13 mouse cellular contexts compared by ENCODE assay signal in genomic region chr11:76130859-76131258, GRCm38 (mm10). TPM values are rescaled to one million over a fixed set of nuclear protein-coding genes. Genes with fewer than 3 reads are reported as not detected.
DNase-seq lines count a peak whose midpoint lies in the region; ATAC-seq lines count a peak whose summit lies in the region.
"Had no signal": no experiment of that assay in that cellular context is flagged by ENCODE, and none has a peak within 500 bp of the region (broad histone marks: within the 10 kb centered on the region; RNA-seq: fewer than 3 reads in every experiment).

No protein-coding gene starts in this region.

- intact Hi-C loops in left cerebral cortex, postnatal 25 days (cut with DNase I): no loop called here

- H3K9ac ChIP-seq in heart, embryonic 16.5 days (ENCODE audit: low read length): no peak overlapping the region
- H3K9ac ChIP-seq: hindbrain, embryonic 12.5 days; liver, embryonic 13.5 days; midbrain, embryonic 15.5 days had no signal

- peak; percentile 45; the same call in 1 of the 2 replicates for ATAC-seq in heart, embryonic 16.5 days (replicated peaks; ENCODE audit: extremely low read depth, insufficient read depth, low FRiP score)
- ATAC-seq: midbrain, embryonic 15.5 days had no signal

- peaks cover 10% of the 10 kb centered on the region for H3K4me1 ChIP-seq in heart, embryonic 16.5 days (ENCODE audit: control insufficient read depth, insufficient read depth, low read length)
- H3K4me1 ChIP-seq: forebrain, embryonic 10.5 days; hindbrain, embryonic 12.5 days; liver, embryonic 13.5 days; midbrain, embryonic 15.5 days had no signal

- H3K36me3 ChIP-seq in heart, embryonic 16.5 days (ENCODE audit: control insufficient read depth, insufficient read depth): peaks cover 16% of the 10 kb centered on the region

- H3K4me2 ChIP-seq in heart, embryonic 16.5 days (ENCODE audit: low read depth, low read length): no peak overlapping the region
- H3K4me2 ChIP-seq: hindbrain, embryonic 12.5 days; liver, embryonic 13.5 days; midbrain, embryonic 15.5 days had no signal

- peak overlapping the region; percentile 39; the same call in 1 of the 2 replicates for H3K27ac ChIP-seq in heart, embryonic 16.5 days (ENCODE audit: low read length)
- H3K27ac ChIP-seq: forebrain, embryonic 10.5 days; hindbrain, embryonic 12.5 days; liver, embryonic 13.5 days; midbrain, embryonic 15.5 days had no signal

- no peaks in the 10 kb centered on the region for H3K9me3 ChIP-seq in heart, embryonic 16.5 days (replicated peaks; ENCODE audit: control insufficient read depth, low read length)
- H3K9me3 ChIP-seq: forebrain, embryonic 10.5 days; hindbrain, embryonic 12.5 days; liver, embryonic 13.5 days; midbrain, embryonic 15.5 days had no signal

- H3K27me3 ChIP-seq in heart, embryonic 16.5 days (ENCODE audit: control insufficient read depth, insufficient read depth, low read length): no peaks in the 10 kb centered on the region
- H3K27me3 ChIP-seq: hindbrain, embryonic 12.5 days; liver, embryonic 13.5 days; midbrain, embryonic 15.5 days had no signal

- H3K4me3 ChIP-seq in heart, embryonic 16.5 days (ENCODE audit: low read length): no peak overlapping the region
- H3K4me3 ChIP-seq: forebrain, embryonic 10.5 days; hindbrain, embryonic 12.5 days; liver, embryonic 13.5 days; midbrain, embryonic 15.5 days had no signal

- peak; percentile 45 for DNase-seq in adrenal gland, adult 2 months
- no peak for DNase-seq in adrenal gland, adult 18-20 months (ENCODE audit: low spot score in 2 of 2)
- DNase-seq in 416B (ENCODE audit: low read depth): peak; percentile 22
- DNase-seq in lung, adult 18-20 months: peak; percentile 65 to 86
- no peak for DNase-seq in left cerebral cortex, postnatal 25 days (ENCODE audit: low spot score in 2 of 2)
- DNase-seq in left cerebral cortex, adult 8-10 months (ENCODE audit: low spot score in 2 of 2): no peak
- no peak for DNase-seq in layer of hippocampus, postnatal 14 days (ENCODE audit: low spot score in 2 of 2)
- DNase-seq: embryo, embryonic 11 days; liver, embryonic 13.5 days had no signal

- 57% methylated on average over 5 of the region's 5 CpGs for WGBS in heart, embryonic 16.5 days

RNA-seq across cellular contexts. Expression of gene Vps53, which starts 48.6 kb away (rescaled TPM):
- total RNA-seq in adrenal gland, adult 2 months (2021): 10 to 100 TPM; 51.6 to 61.2 TPM
- polyA plus RNA-seq in adrenal gland, adult 2 months (2012; rRNA removed): 12.9 and 20.2 TPM in 2 replicates
- 10 to 100 TPM; 44.7 to 49.4 TPM for total RNA-seq in adrenal gland, adult 18-20 months (2021)
- polyA plus RNA-seq in heart, embryonic 16.5 days (2015; fragmentation: Nextera tagmentation; extraction: Ambion mirVana): 30.5 and 35.1 TPM in 2 replicates
- total RNA-seq in left cerebral cortex, postnatal 25 days (2021): 10 to 100 TPM; 78.3 to 81.6 TPM
- 10 to 100 TPM; 77.7 to 96.2 (median 86.1) TPM for total RNA-seq in left cerebral cortex, adult 8-10 months (2022)
- 10 to 100 TPM; 79.6 to 84.0 TPM for total RNA-seq in layer of hippocampus, postnatal 14 days (2021)

RNA-seq across cellular contexts. Expression of gene Fam57a, which starts 48.6 kb away (rescaled TPM):
- 1 to 10 TPM; 5.6 to 5.8 TPM for total RNA-seq in adrenal gland, adult 2 months (2021)
- polyA plus RNA-seq in adrenal gland, adult 2 months (2012; rRNA removed): 7.3 and 9.8 TPM in 2 replicates
- 1 to 10 TPM; 3.9 to 5.8 TPM for total RNA-seq in adrenal gland, adult 18-20 months (2021)
- 22.3 and 24.0 TPM in 2 replicates for polyA plus RNA-seq in heart, embryonic 16.5 days (2015; fragmentation: Nextera tagmentation; extraction: Ambion mirVana)
- total RNA-seq in left cerebral cortex, postnatal 25 days (2021): 10 to 100 TPM; 15.1 to 16.6 TPM
- total RNA-seq in left cerebral cortex, adult 8-10 months (2022): 10 to 100 TPM; 16.1 to 18.7 (median 17.7) TPM
- total RNA-seq in layer of hippocampus, postnatal 14 days (2021): 10 to 100 TPM; 18.6 to 21.4 TPM

Comparison
In these comparisons a context has a peak if more than half of its experiments do, and no peak if none do; other contexts are left out.
1. DNase-seq: peak in adrenal gland, adult 2 months (single experiment), 416B (single experiment) and lung, adult 18-20 months (2 of 2); none in adrenal gland, adult 18-20 months (0 of 2), left cerebral cortex, postnatal 25 days (0 of 2), left cerebral cortex, adult 8-10 months (0 of 2) and layer of hippocampus, postnatal 14 days (0 of 2).